Mouse (Mus musculus) left cerebral cortex, adult 2 months (tissue): Measurements from ENCODE around the gene Polr2h. TPM values are rescaled to one million over a fixed set of nuclear protein-coding genes. Genes with fewer than 3 reads are reported as not detected.

Experiments used
- DNase-seq, 2 experiments: peaks; one replicate each; pipeline ENCODE4 v3.0.0; 2021 to 2022; ENCODE audit warnings: low spot score in 2 of 2, mixed read lengths in 1 of 2; ENCODE audit errors: extremely low spot score in 1 of 2
- H3K27ac ChIP-seq: fragments of 200-600 bp; 2 replicates; pipeline ENCODE4 v1.8.1; 2022
- H3K4me3 ChIP-seq: fragments of 200-600 bp; 2 replicates; pipeline ENCODE4 v1.8.1; 2022
- CTCF ChIP-seq: fragments of 200-600 bp; IDR thresholded peaks from 2 replicates; pipeline ENCODE4 v1.8.1; 2022; ENCODE audit warnings: antibody characterized with exemption, mild to moderate bottlenecking, moderate library complexity
- intact Hi-C: fragments of 180-260 bp; cut with DNase I; formaldehyde crosslinking; loops from one replicate; pipeline ENCODE4 v1.15.1; 2025
- total RNA-seq, 2 experiments: library from RNA; stranded (reverse); gene quantifications; 2 replicates each; pipeline ENCODE4 v1.2.3; 2021

Gene Polr2h
- total RNA-seq, 2 experiments from 2014 or later: 22.5 to 28.6 TPM

GRCm38 (mm10) chr16:20724338-20724748 lies 6.9 kb downstream of the Polr2h start:
- intact Hi-C loops: loop anchor here (2.0 kb wide), 1 partner anchor 38 kb away; no protein-coding TSS in a partner anchor
- TF ChIP-seq CTCF: peak; percentile 74
- DNase-seq: peak in 1 of 2 experiments; percentile 38

GRCm38 (mm10) chr16:20725321-20725720 lies 7.9 kb downstream of the Polr2h start:
- no peak overlapping the region for H3K4me3 ChIP-seq
- TF ChIP-seq CTCF: no peak
- intact Hi-C loops: loop anchor here (2.0 kb wide), 1 partner anchor 37 kb away; no protein-coding TSS in a partner anchor
- no peak overlapping the region for H3K27ac ChIP-seq
- DNase-seq: no peak

More at GRCm38 (mm10) chr16:20724338-20724748, 6.9 kb downstream of the Polr2h start:
- H3K27ac ChIP-seq: no peak overlapping the region
- no peak overlapping the region for H3K4me3 ChIP-seq

- no peak for DNase-seq
- no peak for TF ChIP-seq CTCF
- Histone ChIP-seq H3K27ac (no peak overlapping the region), H3K4me3 (no peak overlapping the region)
- intact Hi-C loops: loop anchor here (2.0 kb wide), 1 partner anchor 37 kb away; no protein-coding TSS in a partner anchor
Measured at GRCm38 (mm10) chr16:20725750-20726149, 8.3 kb downstream of the Polr2h start.

GRCm38 (mm10) chr16:20726384-20726783 lies 8.9 kb downstream of the Polr2h start:
- Histone ChIP-seq H3K4me3 (no peak overlapping the region), H3K27ac (no peak overlapping the region)
- TF ChIP-seq CTCF: no peak
- DNase-seq: no peak
- intact Hi-C loops: no loop called here

DNA sequence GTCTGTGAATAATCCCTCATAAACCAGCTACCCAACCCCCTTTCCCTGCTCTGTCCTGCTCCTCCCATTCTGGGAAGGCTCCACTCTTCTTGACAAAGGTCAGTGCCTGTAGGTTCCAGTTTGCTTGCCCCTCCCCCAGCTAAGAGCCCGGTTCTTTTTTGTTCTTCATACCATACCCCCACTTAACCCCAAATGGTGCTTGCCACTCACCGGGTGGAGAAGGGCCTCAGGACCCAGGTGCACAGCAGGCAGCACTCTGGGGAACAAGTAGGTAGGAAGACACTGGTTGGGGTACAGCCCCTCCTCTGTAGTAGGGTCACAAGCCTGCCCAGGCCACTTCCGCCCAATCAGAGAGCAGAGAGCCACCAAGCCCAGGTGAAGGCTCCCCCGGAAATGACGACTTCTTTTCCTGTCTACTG lies 12.8 kb downstream of the Polr2h start:
- intact Hi-C loops: no loop called here
- no peak overlapping the region for H3K4me3 ChIP-seq
- TF ChIP-seq CTCF: no peak
- DNase-seq: no peak
- 0 out of 2 replicates have a peak overlapping the region, but pooled peaks have one; percentile 28 for H3K27ac ChIP-seq

DNA sequence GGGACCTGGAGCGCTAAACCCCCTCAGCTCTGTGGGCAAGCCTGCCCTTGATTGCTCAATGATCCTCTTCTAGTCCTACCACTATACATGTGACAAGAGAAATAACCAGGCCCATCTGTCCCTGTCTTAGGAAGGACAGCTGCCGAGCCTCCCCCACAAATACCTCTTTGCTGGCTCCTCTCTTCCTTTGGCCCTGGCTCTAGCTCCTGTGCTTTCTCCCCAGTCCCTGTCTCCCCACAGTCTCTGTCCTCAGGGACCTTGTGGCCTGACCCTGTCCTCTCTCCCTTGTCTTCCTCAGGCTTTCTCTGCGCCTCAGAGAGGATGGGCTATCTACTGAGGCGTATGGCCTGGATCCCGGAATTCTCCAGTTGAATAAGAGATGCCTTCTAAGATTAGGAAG lies 14.2 kb downstream of the Polr2h start:
- DNase-seq: peak in 1 of 2 experiments; percentile 44
- Histone ChIP-seq H3K27ac (peak overlapping the region; percentile 78), H3K4me3 (no peak overlapping the region)
- TF ChIP-seq CTCF: no peak
- intact Hi-C loops: loop anchor here (2.0 kb wide), 1 partner anchor 93 kb away; no protein-coding TSS in a partner anchor

DNA sequence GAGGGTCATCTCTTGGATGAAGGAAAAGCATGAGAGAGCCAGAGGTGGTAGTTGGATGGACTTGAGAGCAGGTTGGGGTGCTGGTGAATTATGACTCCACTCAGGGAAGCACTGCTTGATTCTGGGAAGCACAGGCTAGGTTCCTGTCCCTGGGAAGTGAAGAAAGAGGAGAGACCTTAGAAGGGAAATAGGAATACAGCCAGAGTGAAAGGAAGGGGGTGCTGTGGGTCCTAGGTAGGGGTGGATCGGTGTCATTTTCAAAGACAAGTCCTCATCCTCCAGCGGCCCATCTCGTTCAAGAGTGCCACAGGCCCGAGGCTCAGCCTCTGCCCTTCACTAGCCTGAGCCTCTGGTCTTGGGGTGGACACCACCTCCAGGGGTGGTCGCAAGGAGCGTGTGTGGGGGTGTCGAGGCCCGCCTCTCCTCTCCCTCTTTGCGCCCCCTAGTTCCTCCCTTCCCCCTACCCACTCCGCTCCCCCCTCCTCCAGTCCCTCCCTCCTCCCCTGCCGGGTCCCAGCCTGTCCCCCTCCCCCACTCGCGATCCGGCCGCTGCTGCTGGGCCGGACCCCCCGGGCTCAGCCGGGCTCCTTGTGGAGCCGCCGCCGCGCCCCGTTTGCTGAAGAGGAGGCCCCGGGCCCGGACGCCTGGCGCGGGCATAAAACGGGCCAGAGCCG lies 14.9 kb downstream of the Polr2h start:
- TF ChIP-seq CTCF: no peak
- Histone ChIP-seq H3K4me3 (peak overlapping the region; percentile 84), H3K27ac (peak overlapping the region; percentile 97)
- intact Hi-C loops: loop anchor here (2.0 kb wide), 1 partner anchor 92 kb away; no protein-coding TSS in a partner anchor
- DNase-seq: peak in 1 of 2 experiments; percentile 32

- Histone ChIP-seq H3K27ac (peak within 1 kb of the TSS; percentile 97), H3K4me3 (peak within 1 kb of the TSS; percentile 84)
- DNase-seq: peak; percentile 57 to 72
- intact Hi-C loops: loop anchor here (1.0 to 2.0 kb wide), 3 partner anchors 13 to 92 kb away; partner anchors contain the start of genes Clcn2 and Polr2h
- no peak for TF ChIP-seq CTCF
Measured at GRCm38 (mm10) chr16:20732925-20733730, 15.7 kb downstream of the Polr2h start, which contains the start of gene Chrd. Gene Chrd (plus strand): TSS chr16:20733127.

DNA sequence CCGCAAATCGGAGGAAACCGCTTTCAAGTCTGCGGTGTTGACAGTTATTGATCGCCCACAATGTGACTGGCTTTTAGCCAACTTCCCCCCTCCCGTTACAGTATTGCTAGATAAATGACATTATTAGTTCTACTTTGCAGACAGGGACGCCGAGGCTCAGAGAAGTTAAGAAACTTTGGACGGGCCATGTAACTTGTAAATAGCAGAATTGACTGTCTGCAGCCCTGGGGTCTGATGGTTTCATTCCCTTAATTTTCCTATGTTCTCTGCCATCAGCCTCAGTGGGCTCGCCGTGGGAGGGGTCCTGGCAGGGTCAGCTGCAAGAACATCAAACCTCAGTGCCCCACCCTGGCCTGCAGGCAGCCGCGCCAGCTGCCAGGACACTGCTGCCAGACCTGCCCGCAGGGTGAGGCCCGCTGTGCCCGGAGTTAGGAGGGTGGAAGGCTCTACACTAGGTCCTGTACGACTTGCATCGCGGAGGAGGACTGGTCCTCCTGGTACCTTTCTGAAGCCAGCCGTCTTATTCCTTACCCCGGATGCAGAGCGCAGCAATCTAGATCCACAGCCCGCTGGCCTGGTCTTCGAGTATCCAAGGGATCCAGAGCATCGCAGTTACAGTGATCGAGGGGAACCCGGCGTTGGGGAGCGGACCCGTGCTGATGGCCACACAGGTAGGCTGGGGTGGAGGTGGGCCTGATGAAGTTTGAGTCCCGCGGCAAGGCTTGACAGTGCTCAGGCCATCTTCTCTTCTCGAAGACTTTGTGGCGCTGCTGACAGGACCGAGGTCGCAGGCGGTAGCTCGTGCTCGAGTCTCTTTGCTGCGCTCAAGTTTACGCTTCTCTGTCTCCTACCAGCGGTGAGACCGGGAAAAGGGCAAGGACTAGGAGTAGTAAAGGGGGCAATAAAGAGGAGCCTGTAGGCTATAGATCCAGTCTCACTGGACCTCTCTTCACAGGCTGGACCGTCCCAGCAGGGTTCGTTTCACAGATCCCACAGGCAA lies 16.6 kb downstream of the Polr2h start, which contains the start of gene Thpo:
Thpo (minus strand) TSS at position 781 of the 1,000 bp plus-strand sequence.
- no peak for DNase-seq
- Histone ChIP-seq H3K27ac (peak within 1 kb of the TSS; percentile 97), H3K4me3 (peak within 1 kb of the TSS; percentile 84)
- TF ChIP-seq CTCF: no peak; the same call in 1 of the 2 replicates
- intact Hi-C loops: loop anchor here (1.0 to 2.0 kb wide), 3 partner anchors 12 to 91 kb away; partner anchors contain the start of genes Clcn2 and Polr2h

DNA sequence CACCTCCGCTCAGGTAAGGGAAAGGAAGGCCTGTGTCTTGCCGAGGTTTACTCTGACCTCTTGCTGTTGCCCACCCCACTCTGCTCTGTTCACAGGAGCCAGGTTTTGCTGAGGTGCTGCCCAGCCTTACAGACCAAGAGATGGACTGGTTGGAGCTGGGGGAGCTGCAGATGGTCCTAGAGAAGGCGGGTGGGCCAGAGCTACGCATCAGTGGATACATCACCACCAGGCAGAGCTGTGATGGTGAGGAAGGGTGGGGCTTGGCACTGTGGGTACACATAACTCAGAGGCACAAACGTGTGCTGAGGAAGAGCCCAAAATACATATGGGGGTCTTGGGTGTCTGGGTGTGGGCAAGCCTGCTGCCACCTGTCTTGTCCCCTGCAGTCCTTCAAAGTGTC lies 18.2 kb downstream of the Polr2h start:
- intact Hi-C loops: no loop called here
- Histone ChIP-seq H3K27ac (no peak overlapping the region), H3K4me3 (no peak overlapping the region)
- DNase-seq: no peak
- TF ChIP-seq CTCF: no peak
